Mouse (Mus musculus) adrenal gland, postnatal 14 days (tissue): ENCODE measurements at regions not wholly inside any gene's neighbourhood (a gene's known extent, or its start where the extent isn't known, plus 50 kb on each side); places are given as distances from the start of the nearest gene placed in this dataset.

ENCODE experiments used
- DNase-seq: peaks from one replicate; pipeline ENCODE4 v3.0.0; 2021; ENCODE audit warnings: mixed read lengths

GRCm38 (mm10) chr9:75955082-75955481 lies 59.6 kb upstream of the Hmgcll1 start:
- no peak for DNase-seq

GRCm38 (mm10) chr9:75956370-75956769 lies 58.3 kb upstream of the Hmgcll1 start:
- DNase-seq: no peak

GRCm38 (mm10) chr9:75958720-75959339 lies 55.8 kb upstream of the Hmgcll1 start:
- no peak for DNase-seq

- DNase-seq: peak; percentile 12
Measured at GRCm38 (mm10) chr9:75959775-75960174, 54.9 kb upstream of the Hmgcll1 start.

- no peak for DNase-seq
Measured at GRCm38 (mm10) chr9:75960587-75961349, 53.9 kb upstream of the Hmgcll1 start.
